Mouse (Mus musculus): ENCODE results near the gene Ppp2r3c. TPM values are rescaled to one million over a fixed set of nuclear protein-coding genes. Genes with fewer than 3 reads are reported as not detected.
"Not testable (repeated sequence)": the region's sequence is repeated elsewhere in the genome, so short reads cannot be mapped to it uniquely, and the experiment has no call there.

Gene Ppp2r3c
- polyA plus RNA-seq, 1 experiment from 2014 or later, result 23.7 TPM

DNA sequence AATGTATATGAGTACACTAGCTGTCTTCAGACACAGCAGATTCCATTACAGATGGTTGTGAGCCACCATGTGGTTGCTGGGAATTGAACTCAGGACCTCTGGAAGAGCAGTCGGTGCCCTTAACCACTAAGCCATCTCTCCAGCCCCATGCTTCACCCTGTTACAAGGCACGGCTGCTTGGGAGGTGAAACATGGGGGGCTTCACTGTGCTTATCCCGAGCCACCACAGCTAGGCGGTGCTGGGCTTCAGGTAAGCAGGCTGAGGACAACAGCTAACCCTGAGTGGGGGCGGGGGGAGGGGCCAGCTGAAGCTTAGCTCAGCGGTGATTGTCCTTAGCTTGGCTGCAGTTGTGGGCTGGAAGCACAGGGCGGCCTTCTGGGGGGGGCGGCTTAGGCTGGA is 6.7 kb upstream of the Ppp2r3c start:
- DNase-seq (ENCODE audit: low spot score), result no peak
- Histone ChIP-seq H3K9me3 (peaks cover 7% of the 10 kb centered on the region; the same call in 1 of the 2 replicates), H3K4me1 (replicated peaks) (no peaks in the 10 kb centered on the region), H3K36me3 (peaks cover 61% of the 10 kb centered on the region), H3K4me3 (no peak overlapping the region), H3K27ac (no peak overlapping the region), H3K27me3 (ENCODE audit: insufficient read depth, poor library complexity, severe bottlenecking) (no peaks in the 10 kb centered on the region)
- 74% methylated on average over 8 of the region's 8 CpGs for WGBS

DNA sequence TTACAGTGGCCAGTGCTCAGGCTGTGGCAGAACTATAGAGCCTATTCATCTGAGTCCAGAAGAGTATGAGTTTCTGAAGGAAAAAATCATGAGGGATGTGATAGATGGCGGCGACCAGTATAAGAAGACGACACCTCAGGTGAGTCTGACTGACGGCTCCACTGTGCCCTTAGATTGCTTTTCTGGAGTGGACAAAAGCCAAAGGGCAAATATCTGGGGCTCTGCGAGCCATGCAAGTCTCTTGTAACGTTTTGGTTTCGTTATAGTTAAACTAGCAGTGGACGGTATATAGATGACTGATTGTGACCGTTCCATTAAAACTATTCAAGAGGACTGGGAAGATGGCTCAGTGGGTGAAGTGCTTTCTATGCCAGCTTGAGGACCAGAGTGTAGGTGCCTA is 5.9 kb upstream of the Ppp2r3c start:
- H3K27ac ChIP-seq, result no peak overlapping the region
- peaks cover 54% of the 10 kb centered on the region for H3K36me3 ChIP-seq
- H3K27me3 ChIP-seq (ENCODE audit: insufficient read depth, poor library complexity, severe bottlenecking), result no peaks in the 10 kb centered on the region
- no peak overlapping the region for H3K4me3 ChIP-seq
- H3K4me1 ChIP-seq (replicated peaks), result peaks cover 4% of the 10 kb centered on the region; the same call in 1 of the 2 replicates
- WGBS, result 95% methylated on average over 9 of the region's 9 CpGs
- H3K9me3 ChIP-seq, result peaks cover 7% of the 10 kb centered on the region; the same call in 1 of the 2 replicates
- DNase-seq (ENCODE audit: low spot score), result no peak

DNA sequence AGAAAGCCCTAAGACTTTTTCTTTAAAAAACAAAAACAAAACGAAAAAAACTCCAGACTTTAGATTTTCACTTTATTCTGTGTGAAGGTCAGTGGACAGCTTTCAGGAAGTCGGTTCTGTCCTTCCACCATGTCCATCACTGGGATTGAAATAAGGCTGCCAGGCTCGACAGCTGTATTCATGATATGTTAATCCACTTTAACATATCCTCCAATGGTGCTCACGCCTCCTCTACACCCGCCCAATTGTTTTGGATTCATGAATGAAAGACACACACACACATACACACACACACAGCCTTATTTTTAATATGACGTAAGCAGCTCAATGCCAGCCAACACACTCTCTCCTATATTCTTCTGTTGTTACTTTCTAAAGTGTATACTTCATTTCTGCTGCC is 4.8 kb upstream of the Ppp2r3c start:
- Histone ChIP-seq H3K27ac (no peak overlapping the region), H3K36me3 (peaks cover 54% of the 10 kb centered on the region), H3K9me3 (peaks cover 7% of the 10 kb centered on the region; the same call in 1 of the 2 replicates), H3K4me1 (replicated peaks) (peaks cover 8% of the 10 kb centered on the region; the same call in 1 of the 2 replicates), H3K4me3 (no peak overlapping the region), H3K27me3 (ENCODE audit: insufficient read depth, poor library complexity, severe bottlenecking) (no peaks in the 10 kb centered on the region)
- WGBS, result 83% methylated on average over 6 of the region's 6 CpGs
- DNase-seq (ENCODE audit: low spot score), result no peak

DNA sequence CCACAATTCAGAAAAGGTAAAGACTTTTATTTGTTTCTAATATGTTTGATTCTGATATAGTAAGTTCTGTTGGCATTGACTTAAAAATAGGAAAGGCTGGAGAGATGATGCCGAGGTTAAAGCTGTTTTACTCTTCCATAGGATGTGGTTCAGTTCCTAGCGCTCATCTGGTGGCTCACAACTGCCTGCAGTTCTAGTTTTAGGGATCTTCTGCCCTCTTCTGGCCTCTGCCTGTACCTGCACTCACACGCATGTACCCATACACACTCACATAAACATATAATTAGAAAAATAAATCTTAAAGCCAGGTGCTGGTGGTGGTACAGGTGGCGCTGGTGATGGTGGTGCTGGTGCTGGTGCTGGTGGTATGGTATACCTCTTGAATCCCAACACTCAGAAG is 3.6 kb upstream of the Ppp2r3c start:
- Histone ChIP-seq H3K4me1 (replicated peaks) (peaks cover 15% of the 10 kb centered on the region), H3K27me3 (ENCODE audit: insufficient read depth, poor library complexity, severe bottlenecking) (no peaks in the 10 kb centered on the region), H3K27ac (no peak overlapping the region), H3K9me3 (peaks cover 7% of the 10 kb centered on the region; the same call in 1 of the 2 replicates), H3K36me3 (peaks cover 47% of the 10 kb centered on the region), H3K4me3 (no peak overlapping the region)
- DNase-seq (ENCODE audit: low spot score), result no peak
- 97% methylated on average over 4 of the region's 4 CpGs for WGBS

DNA sequence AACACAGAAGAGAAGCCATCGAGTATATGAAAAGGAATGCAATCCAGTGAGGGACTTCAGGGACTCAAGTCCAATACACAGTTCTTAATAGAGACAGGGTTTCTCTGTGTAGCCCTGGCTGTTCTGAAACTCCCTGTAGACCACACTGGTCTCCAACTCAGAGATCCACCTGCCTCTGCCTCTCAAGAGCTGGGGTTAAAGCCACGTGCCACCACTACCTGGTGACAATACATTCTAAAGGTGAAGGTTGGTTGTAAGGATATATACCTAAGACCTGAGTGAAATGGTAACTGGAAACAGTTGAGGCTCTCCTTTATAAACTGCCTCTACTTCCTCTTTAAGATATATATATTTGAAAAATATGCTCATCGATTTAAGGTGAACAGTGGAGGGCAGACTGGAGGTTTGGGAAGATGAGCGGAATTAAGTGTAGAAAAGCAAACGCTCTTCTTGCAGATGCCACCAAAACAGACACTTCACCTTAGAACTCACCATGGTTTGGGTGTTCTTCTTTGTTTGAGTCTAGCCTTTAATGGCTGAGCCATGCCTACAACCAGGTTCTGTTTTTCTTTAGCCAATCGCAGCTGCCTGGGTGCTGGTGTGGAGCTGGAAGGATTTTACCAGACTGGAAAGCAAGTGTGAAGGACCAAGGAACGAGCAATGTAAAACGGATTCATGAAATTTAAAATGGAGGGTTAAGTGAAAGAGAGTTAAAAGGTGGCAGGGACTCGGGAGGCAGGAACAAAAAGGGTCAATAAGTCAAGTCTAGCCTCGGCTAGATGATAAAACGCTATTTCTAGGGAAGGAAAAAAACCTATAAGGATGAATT is 1.1 kb downstream of the Ppp2r3c start:
- peaks cover 29% of the 10 kb centered on the region for H3K4me1 ChIP-seq (replicated peaks)
- H3K27me3 ChIP-seq (ENCODE audit: insufficient read depth, poor library complexity, severe bottlenecking), result no peaks in the 10 kb centered on the region
- peak; percentile 25 for DNase-seq (ENCODE audit: low spot score)
- peak overlapping the region; percentile 64 for H3K4me3 ChIP-seq
- H3K36me3 ChIP-seq, result peaks cover 50% of the 10 kb centered on the region
- 52% methylated on average over 11 of the region's 11 CpGs for WGBS
- H3K27ac ChIP-seq, result peak overlapping the region; percentile 97
- peaks cover 7% of the 10 kb centered on the region; the same call in 1 of the 2 replicates for H3K9me3 ChIP-seq

DNA sequence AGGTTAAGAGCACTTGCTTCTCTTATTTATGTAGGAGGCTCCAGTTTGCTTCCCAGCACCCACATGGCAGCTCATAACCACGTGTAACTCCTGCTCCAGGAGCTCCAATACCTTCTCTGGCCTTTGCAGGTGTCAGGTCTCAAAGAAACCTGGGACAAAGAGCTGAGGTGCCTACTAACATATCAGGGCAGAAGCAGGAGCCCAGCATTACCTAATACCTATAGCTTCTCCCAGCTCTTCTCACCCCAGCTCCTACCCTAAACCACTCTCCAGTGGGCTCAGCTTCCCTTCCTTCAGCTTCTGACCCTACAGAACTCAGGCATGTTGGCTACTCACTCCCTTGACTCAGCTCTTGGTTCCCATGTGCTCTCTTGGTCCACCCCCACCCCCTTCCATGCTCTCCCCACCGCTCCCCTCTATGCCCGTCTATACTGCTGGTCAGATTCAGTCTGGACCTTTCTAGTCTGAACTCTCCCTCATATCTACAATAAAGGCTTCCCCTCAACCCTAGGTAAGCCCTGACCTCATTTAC is 1.9 kb downstream of the Ppp2r3c start:
- no peak for DNase-seq (ENCODE audit: low spot score)
- Histone ChIP-seq H3K36me3 (peaks cover 50% of the 10 kb centered on the region), H3K4me1 (replicated peaks) (peaks cover 29% of the 10 kb centered on the region), H3K4me3 (peak overlapping the region; percentile 64), H3K27ac (peak overlapping the region; percentile 62; the same call in 1 of the 2 replicates), H3K27me3 (ENCODE audit: insufficient read depth, poor library complexity, severe bottlenecking) (no peaks in the 10 kb centered on the region), H3K9me3 (peaks cover 7% of the 10 kb centered on the region; the same call in 1 of the 2 replicates)
- 92% methylated on average over 3 of the region's 3 CpGs for WGBS

DNA sequence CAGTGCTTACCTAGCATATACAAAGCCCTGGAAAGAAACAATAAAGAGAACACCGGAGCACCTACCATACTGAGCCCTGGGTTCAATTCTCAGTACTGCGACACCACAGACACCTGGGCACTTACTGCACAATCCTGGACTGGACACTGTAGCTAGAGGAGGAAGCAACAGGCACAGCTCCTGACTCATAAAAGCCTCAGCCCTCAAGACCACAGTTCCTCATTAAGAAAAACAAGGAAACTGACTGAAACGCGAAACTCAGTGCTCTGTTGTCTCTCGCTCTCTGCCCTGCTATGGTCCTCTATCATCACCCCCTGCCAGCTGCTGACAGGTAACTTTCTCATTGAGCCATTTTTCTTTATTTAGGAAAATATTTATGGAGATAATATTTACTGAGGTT is 3.5 kb downstream of the Ppp2r3c start, which contains the start of gene 1110008L16Rik:
Gene 1110008L16Rik (plus strand): TSS at position 242 of the 400 bp plus-strand sequence.
- H3K4me3 ChIP-seq, result no peak within 1 kb of the TSS
- 86% methylated on average over 5 of the region's 5 CpGs for WGBS
- DNase-seq (ENCODE audit: low spot score), result no peak

DNA sequence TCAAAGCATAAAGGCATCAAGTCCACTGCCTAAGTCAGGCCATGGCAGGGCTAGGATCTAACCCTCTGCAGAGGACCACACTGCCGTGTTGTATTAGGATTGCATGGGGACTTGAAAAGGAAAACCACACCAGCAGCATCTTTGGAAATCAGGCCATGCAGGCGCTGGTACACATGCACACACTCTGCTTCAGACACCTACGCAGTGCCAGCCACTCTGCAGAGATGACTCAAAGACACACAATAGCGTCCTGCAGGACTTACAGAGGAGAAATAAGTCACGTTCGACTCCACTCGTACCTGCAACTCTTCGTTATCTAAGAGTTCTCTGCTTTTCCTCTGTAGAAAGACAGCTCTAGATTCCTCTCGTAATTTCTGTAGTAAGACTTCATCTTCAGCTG is 4.7 kb downstream of the Ppp2r3c start:
- H3K36me3 ChIP-seq, result peaks cover 67% of the 10 kb centered on the region
- no peak for DNase-seq (ENCODE audit: low spot score)
- H3K4me3 ChIP-seq, result no peak overlapping the region
- H3K9me3 ChIP-seq, result no peaks in the 10 kb centered on the region
- H3K27ac ChIP-seq, result no peak overlapping the region
- no peaks in the 10 kb centered on the region for H3K27me3 ChIP-seq (ENCODE audit: insufficient read depth, poor library complexity, severe bottlenecking)
- peaks cover 21% of the 10 kb centered on the region for H3K4me1 ChIP-seq (replicated peaks)
- 93% methylated on average over 9 of the region's 9 CpGs for WGBS

More for the DNA sequence above, 3.5 kb downstream of the Ppp2r3c start, which contains the start of gene 1110008L16Rik:
- no peaks in the 10 kb centered on the region for H3K27me3 ChIP-seq (ENCODE audit: insufficient read depth, poor library complexity, severe bottlenecking)
- H3K36me3 ChIP-seq, result peaks cover 55% of the 10 kb centered on the region
- no peaks in the 10 kb centered on the region for H3K9me3 ChIP-seq
- H3K27ac ChIP-seq, result no peak within 1 kb of the TSS
- peaks cover 29% of the 10 kb centered on the region for H3K4me1 ChIP-seq (replicated peaks)

DNA sequence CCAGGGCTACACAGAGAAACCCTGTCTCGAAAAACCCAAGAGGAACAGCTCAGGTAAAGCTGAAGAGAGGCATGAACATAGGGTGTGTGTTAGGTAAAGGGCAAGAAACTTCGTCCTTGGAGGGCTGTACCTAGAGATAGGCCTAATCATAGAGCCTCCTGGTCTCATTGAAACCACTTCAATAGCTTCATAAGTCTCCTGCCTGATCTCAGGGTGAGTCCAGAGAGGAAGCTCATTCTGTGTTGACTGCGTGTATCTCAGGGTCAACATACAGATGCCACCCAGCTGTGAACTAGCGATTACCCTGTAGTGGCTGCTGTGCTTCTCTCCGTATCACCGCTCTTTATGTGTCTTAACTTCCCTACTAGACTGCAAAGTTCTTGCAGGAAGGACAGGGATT is 25.2 kb downstream of the Ppp2r3c start:
- H3K9me3 ChIP-seq; H3K4me1 ChIP-seq (replicated peaks); H3K27ac ChIP-seq; H3K27me3 ChIP-seq (ENCODE audit: insufficient read depth, poor library complexity, severe bottlenecking); DNase-seq (ENCODE audit: low spot score); H3K4me3 ChIP-seq: not testable (repeated sequence)
- 90% methylated on average over 3 of the region's 6 CpGs for WGBS
- H3K36me3 ChIP-seq, result peaks cover 19% of the 10 kb centered on the region

DNA sequence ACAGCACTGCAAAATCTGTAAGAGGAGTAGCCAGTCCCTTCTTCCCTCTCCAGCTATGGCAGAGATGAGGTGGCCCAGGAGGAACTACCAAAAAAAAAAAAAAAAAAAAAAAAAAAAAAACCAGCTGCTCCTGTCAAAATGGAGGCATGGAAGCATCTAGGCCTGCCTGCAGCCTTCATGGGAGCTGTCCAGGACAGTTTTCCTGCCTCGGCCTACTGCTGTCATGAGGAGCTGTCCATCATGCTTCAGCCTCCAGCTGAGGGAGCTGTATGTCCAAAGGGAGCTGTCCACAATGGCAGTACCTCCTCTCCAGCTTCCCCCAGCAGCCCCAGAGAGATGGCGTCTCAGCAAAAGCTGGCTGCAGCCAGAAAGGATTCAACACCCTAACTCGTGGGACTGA is 30.6 kb downstream of the Ppp2r3c start:
- no peaks in the 10 kb centered on the region for H3K27me3 ChIP-seq (ENCODE audit: insufficient read depth, poor library complexity, severe bottlenecking)
- H3K9me3 ChIP-seq, result no peaks in the 10 kb centered on the region
- H3K4me3 ChIP-seq, result no peak overlapping the region
- no peak overlapping the region for H3K27ac ChIP-seq
- WGBS, result 82% methylated on average over 3 of the region's 3 CpGs
- no peaks in the 10 kb centered on the region for H3K4me1 ChIP-seq (replicated peaks)
- 0 out of 2 replicates have a peak, but pooled peaks cover 5% of the 10 kb centered on the region for H3K36me3 ChIP-seq
- DNase-seq (ENCODE audit: low spot score), result peak; percentile 4

DNA sequence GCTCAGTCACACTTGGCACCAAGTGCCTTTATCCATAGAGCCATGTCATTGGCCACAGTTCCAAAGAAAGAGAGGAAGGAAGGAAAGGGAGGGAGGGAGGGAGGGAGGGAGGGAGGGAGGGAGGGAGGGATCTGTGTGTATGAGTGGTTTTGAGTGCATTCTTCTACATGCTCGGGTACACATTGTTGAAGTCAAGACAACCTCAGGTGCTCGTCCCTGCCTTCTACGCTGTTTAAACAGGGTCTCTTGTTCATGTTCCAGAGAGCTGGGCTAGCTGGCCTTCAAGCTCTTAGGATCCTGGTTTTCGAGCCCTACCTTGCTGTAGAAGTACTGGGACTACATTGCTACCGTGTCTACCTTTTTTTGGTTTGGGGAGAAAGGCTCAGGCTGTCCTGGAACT is 39.4 kb downstream of the Ppp2r3c start:
- H3K4me1 ChIP-seq (replicated peaks); H3K27me3 ChIP-seq (ENCODE audit: insufficient read depth, poor library complexity, severe bottlenecking); H3K27ac ChIP-seq; H3K4me3 ChIP-seq; DNase-seq (ENCODE audit: low spot score); H3K9me3 ChIP-seq: not testable (repeated sequence)
- H3K36me3 ChIP-seq, result peaks cover 22% of the 10 kb centered on the region
- whole genome bisulfite sequencing, result no CpG with 5 or more reads among the region's 5 CpGs

DNA sequence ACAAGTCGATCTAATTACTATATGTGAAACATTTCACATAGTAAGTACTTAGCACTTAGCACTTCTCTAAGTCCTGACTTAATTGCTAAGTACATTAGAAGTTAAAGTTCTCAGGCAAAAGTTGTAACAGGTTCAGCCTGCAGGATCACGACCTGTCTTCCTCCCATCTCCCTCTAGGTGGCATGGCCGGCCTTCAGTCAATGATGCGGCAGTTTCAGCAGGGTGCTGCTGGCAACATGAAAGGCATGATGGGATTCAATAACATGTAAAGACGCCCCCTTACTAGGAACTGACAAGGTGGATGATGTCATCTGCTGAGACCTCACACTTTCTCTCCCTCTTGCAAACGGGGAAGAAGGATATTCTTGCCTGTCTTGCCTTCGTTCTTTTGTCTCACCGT is 40.8 kb downstream of the Ppp2r3c start:
- no CpG with 5 or more reads among the region's 8 CpGs for WGBS
- not testable (repeated sequence) for H3K27ac ChIP-seq; H3K27me3 ChIP-seq (ENCODE audit: insufficient read depth, poor library complexity, severe bottlenecking); DNase-seq (ENCODE audit: low spot score); H3K9me3 ChIP-seq; H3K4me3 ChIP-seq; H3K4me1 ChIP-seq (replicated peaks)
- H3K36me3 ChIP-seq, result peaks cover 29% of the 10 kb centered on the region

DNA sequence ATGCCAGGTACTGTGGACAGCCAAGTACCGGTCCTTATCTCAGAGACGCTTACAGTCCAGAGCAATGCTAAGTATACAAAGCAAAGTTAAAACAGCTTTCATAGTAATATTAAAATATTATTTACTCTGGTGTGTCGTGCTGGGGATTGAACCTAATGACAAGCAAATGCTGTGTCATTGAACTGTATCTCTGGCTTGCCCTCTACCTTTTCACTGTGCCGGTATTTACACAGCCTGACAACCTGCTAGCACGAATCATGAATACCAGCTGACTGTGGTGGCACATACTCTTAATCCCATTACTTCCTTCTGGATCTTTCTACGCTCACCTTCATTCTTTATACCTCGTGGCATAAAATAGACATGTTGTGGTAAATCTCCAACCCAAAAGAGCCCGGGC is 60.6 kb downstream of the Ppp2r3c start:
- H3K27me3 ChIP-seq (ENCODE audit: insufficient read depth, poor library complexity, severe bottlenecking); DNase-seq (ENCODE audit: low spot score); H3K9me3 ChIP-seq; H3K36me3 ChIP-seq; H3K4me1 ChIP-seq (replicated peaks); H3K4me3 ChIP-seq; H3K27ac ChIP-seq: not testable (repeated sequence)
- WGBS, result no CpG with 5 or more reads among the region's 8 CpGs

Data from hindbrain, embryonic 10.5 days (tissue).